Mouse (Mus musculus) MEL (cell line): Measurements from ENCODE around the gene Galnt18. TPM values are rescaled to one million over a fixed set of nuclear protein-coding genes. Genes with fewer than 3 reads are reported as not detected.

Experiments used
- DNase-seq: peaks from one replicate; pipeline ENCODE4 v3.0.0; 2011; ENCODE audit warnings: low read depth, low spot score
- H3K27ac ChIP-seq: 2 replicates; pipeline ENCODE4 v1.5.1; 2012; ENCODE audit warnings: low read depth, mild to moderate bottlenecking, control low read depth, low read length, moderate library complexity; ENCODE audit not compliant: control insufficient read depth
- H3K27me3 ChIP-seq, 2 experiments: fragments of 150-350 bp in 1 of 2; sonication (generic) in 1 of 2; 2 replicates each; pipeline ENCODE4 v1.6.1; 2012; ENCODE audit warnings: low read length in 2 of 2, mild to moderate bottlenecking in 2 of 2, improper control_type of control experiment in 1 of 2, moderate library complexity in 1 of 2; ENCODE audit not compliant: insufficient read depth in 2 of 2, control insufficient read depth in 1 of 2
- H3K36me3 ChIP-seq, 2 experiments: 2 replicates each; pipeline ENCODE4 v1.6.1; 2012 to 2014; ENCODE audit warnings: low read length in 2 of 2, improper control_type of control experiment in 1 of 2, inconsistent platforms in 1 of 2, mild to moderate bottlenecking in 1 of 2; ENCODE audit not compliant: insufficient read depth in 2 of 2, control insufficient read depth in 1 of 2
- H3K4me1 ChIP-seq, 2 experiments: fragments of 150-350 bp in 1 of 2; sonication (generic) in 1 of 2; 2 replicates each; pipeline ENCODE4 v1.6.1; 2012; ENCODE audit warnings: low read length in 2 of 2, improper control_type of control experiment in 1 of 2, mild to moderate bottlenecking in 1 of 2; ENCODE audit not compliant: insufficient read depth in 2 of 2, control insufficient read depth in 1 of 2
- H3K4me3 ChIP-seq, 2 experiments: fragments of 150-350 bp in 1 of 2; sonication (generic) in 1 of 2; 2 replicates each; pipeline ENCODE4 v1.5.1; 2012; ENCODE audit warnings: low read depth in 2 of 2, low read length in 2 of 2, mild to moderate bottlenecking in 2 of 2, moderate library complexity in 2 of 2, control low read depth in 1 of 2, improper control_type of control experiment in 1 of 2; ENCODE audit not compliant: control insufficient read depth in 1 of 2, insufficient read depth in 1 of 2
- H3K79me2 ChIP-seq: 2 replicates; pipeline ENCODE4 v1.6.1; 2012; ENCODE audit warnings: mild to moderate bottlenecking, low read length, moderate library complexity; ENCODE audit not compliant: control insufficient read depth, poor library complexity, insufficient read depth
- H3K9ac ChIP-seq: 2 replicates; pipeline ENCODE4 v1.6.1; 2012; ENCODE audit warnings: low read depth, mild to moderate bottlenecking, control low read depth, low read length, moderate library complexity; ENCODE audit not compliant: control insufficient read depth, poor library complexity, severe bottlenecking
- H3K9me3 ChIP-seq: fragments of 150-350 bp; sonication (generic); replicated peaks from 2 replicates; pipeline ENCODE4 v1.6.1; 2012; ENCODE audit warnings: mild to moderate bottlenecking, low read length, improper control_type of control experiment, moderate library complexity; ENCODE audit not compliant: insufficient read depth
- EP300 ChIP-seq, 2 experiments: IDR thresholded peaks; 2 replicates each; pipeline ENCODE4 v1.6.1; 2011; ENCODE audit warnings: improper control_type of control experiment in 2 of 2, low read length in 2 of 2, low read depth in 1 of 2, mild to moderate bottlenecking in 1 of 2
- GABPA ChIP-seq: IDR thresholded peaks from 2 replicates; pipeline ENCODE4 v1.6.1; 2012; ENCODE audit warnings: low read depth, mild to moderate bottlenecking, inconsistent platforms, low read length, improper control_type of control experiment, moderate library complexity
- GATA1 ChIP-seq: IDR thresholded peaks from 2 replicates; pipeline ENCODE4 v1.6.1; 2011; ENCODE audit warnings: low read depth, low read length, improper control_type of control experiment
- HCFC1 ChIP-seq: IDR thresholded peaks from 2 replicates; pipeline ENCODE4 v1.6.1; 2012; ENCODE audit warnings: low read depth, mild to moderate bottlenecking, inconsistent platforms, low read length, improper control_type of control experiment, moderate library complexity
- JUND ChIP-seq: IDR thresholded peaks from 2 replicates; pipeline ENCODE4 v1.6.1; 2011; ENCODE audit warnings: low read depth, mild to moderate bottlenecking, improper control_type of control experiment, low read length
- KAT2A ChIP-seq: conservative IDR thresholded peaks from 2 replicates; pipeline ENCODE4 v1.6.1; 2012; ENCODE audit warnings: low read depth, low read length, improper control_type of control experiment, inconsistent platforms
- MAZ ChIP-seq: IDR thresholded peaks from 2 replicates; pipeline ENCODE4 v1.6.1; 2012; ENCODE audit warnings: low read depth, mild to moderate bottlenecking, inconsistent platforms, low read length, improper control_type of control experiment
- MEF2A ChIP-seq: IDR thresholded peaks from 2 replicates; pipeline ENCODE4 v1.6.1; 2014; ENCODE audit warnings: low read depth, mild to moderate bottlenecking, inconsistent platforms, low read length, improper control_type of control experiment; ENCODE audit not compliant: poor library complexity, insufficient replicate concordance, severe bottlenecking; ENCODE audit errors: extremely low read depth
- MXI1 ChIP-seq: IDR thresholded peaks from 2 replicates; pipeline ENCODE4 v1.6.1; 2011; ENCODE audit warnings: mild to moderate bottlenecking, low read depth, low read length, improper control_type of control experiment
- MYC ChIP-seq: IDR thresholded peaks from 2 replicates; pipeline ENCODE4 v1.6.1; 2011; ENCODE audit warnings: low read depth, mild to moderate bottlenecking, low read length, improper control_type of control experiment, moderate library complexity
- NELFE ChIP-seq: IDR thresholded peaks from 2 replicates; pipeline ENCODE4 v1.6.1; 2011; ENCODE audit warnings: low read depth, low read length, improper control_type of control experiment
- POLR2A ChIP-seq, 2 experiments: IDR thresholded peaks; 2 replicates each; pipeline ENCODE4 v1.6.1; 2011 to 2012; ENCODE audit warnings: low read length in 2 of 2, mild to moderate bottlenecking in 2 of 2, control low read depth in 1 of 2, improper control_type of control experiment in 1 of 2, low read depth in 1 of 2, moderate library complexity in 1 of 2; ENCODE audit not compliant: control insufficient read depth in 1 of 2, insufficient read depth in 1 of 2, poor library complexity in 1 of 2
- POLR2AphosphoS2 ChIP-seq: IDR thresholded peaks from 2 replicates; pipeline ENCODE4 v1.6.1; 2011; ENCODE audit warnings: low read length, improper control_type of control experiment
- RAD21 ChIP-seq: IDR thresholded peaks from 2 replicates; pipeline ENCODE4 v1.6.1; 2011; ENCODE audit warnings: mild to moderate bottlenecking, low read depth, low read length, improper control_type of control experiment
- RCOR1 ChIP-seq: IDR thresholded peaks from 2 replicates; pipeline ENCODE4 v1.6.1; 2012; ENCODE audit warnings: low read depth, mild to moderate bottlenecking, inconsistent platforms, low read length, improper control_type of control experiment
- SMC3 ChIP-seq: IDR thresholded peaks from 2 replicates; pipeline ENCODE4 v1.6.1; 2011; ENCODE audit warnings: low read depth, low read length, improper control_type of control experiment
- TCF12 ChIP-seq: IDR thresholded peaks from 2 replicates; pipeline ENCODE4 v1.6.1; 2014; ENCODE audit warnings: low read depth, mild to moderate bottlenecking, inconsistent platforms, low read length, improper control_type of control experiment, moderate library complexity
- UBTF ChIP-seq: IDR thresholded peaks from 2 replicates; pipeline ENCODE4 v1.6.1; 2012; ENCODE audit warnings: low read depth, mild to moderate bottlenecking, inconsistent platforms, low read length, improper control_type of control experiment, moderate library complexity, borderline replicate concordance; ENCODE audit not compliant: insufficient read depth
- USF2 ChIP-seq, 2 experiments: IDR thresholded peaks; 2 replicates each; pipeline ENCODE4 v1.6.1; 2011 to 2012; ENCODE audit warnings: improper control_type of control experiment in 2 of 2, low read length in 2 of 2, borderline replicate concordance in 1 of 2, inconsistent platforms in 1 of 2, low read depth in 1 of 2, mild to moderate bottlenecking in 1 of 2; ENCODE audit not compliant: insufficient read depth in 1 of 2
- ZMIZ1 ChIP-seq: IDR thresholded peaks from 2 replicates; pipeline ENCODE4 v1.6.1; 2012; ENCODE audit warnings: low read depth, mild to moderate bottlenecking, inconsistent platforms, low read length, improper control_type of control experiment, moderate library complexity
- polyA plus RNA-seq, 2 experiments: library from polyadenylated mRNA; stranded (reverse) in 1 of 2; unstranded in 1 of 2; fragments of >175 nt in 1 of 2; fragments of >200 nt in 1 of 2; gene quantifications; 2 replicates each; pipeline versions ENCODE4 v1.2.1 to v1.2.4; 2012; ENCODE audit warnings: low replicate concordance in 2 of 2, low read depth in 1 of 2; ENCODE audit not compliant: insufficient read length in 2 of 2, insufficient read depth in 1 of 2, missing spikeins in 1 of 2
- total RNA-seq: library from RNA; depleted of rRNA; stranded (reverse); fragments of 300-350 nt; gene quantifications from 2 replicates; pipeline ENCODE4 v1.2.3, GENCODE M21; 2012

Gene Galnt18
- total and polyA plus RNA-seq, 3 experiments, result not detected

- TF ChIP-seq GABPA, result no peak
- TF ChIP-seq TCF12, result no peak
- TF ChIP-seq KAT2A, result no peak
- no peak for TF ChIP-seq JUND
- TF ChIP-seq MXI1, result no peak
- no peak for TF ChIP-seq EP300 (IDR thresholded peaks at IDR 0.05; ENCODE audit: low read depth in 1 of 2, low read length in 2 of 2)
- TF ChIP-seq ZMIZ1, result no peak
- no peak for TF ChIP-seq UBTF
- no peak for TF ChIP-seq SMC3
- no peak for TF ChIP-seq MAZ
- TF ChIP-seq GATA1, result no peak
- no peak for TF ChIP-seq MYC
- TF ChIP-seq POLR2AphosphoS2, result no peak
- no peak for TF ChIP-seq POLR2A (IDR thresholded peaks at IDR 0.05; ENCODE audit: control insufficient read depth in 1 of 2, insufficient read depth in 1 of 2, low read depth in 1 of 2, low read length in 2 of 2, poor library complexity in 1 of 2)
- TF ChIP-seq MEF2A, result no peak
- TF ChIP-seq RCOR1, result no peak
- TF ChIP-seq, all 39 proteins: peak for 0
Observed at GRCm38 (mm10) chr7:111452000-111452399, 327.8 kb downstream of the Galnt18 start.

GRCm38 (mm10) chr7:111450286-111451095 is 329.3 kb downstream of the Galnt18 start:
- no peak for DNase-seq
- no peak overlapping the region for H3K9ac ChIP-seq
- H3K27ac ChIP-seq, result no peak overlapping the region
- H3K4me1 ChIP-seq, result no peaks in the 10 kb centered on the region
- no peaks in the 10 kb centered on the region for H3K9me3 ChIP-seq
- H3K27me3 ChIP-seq, result no peaks in the 10 kb centered on the region
- H3K79me2 ChIP-seq, result no peaks in the 10 kb centered on the region
- no peaks in the 10 kb centered on the region for H3K36me3 ChIP-seq
- TF ChIP-seq HCFC1 (no peak), USF2 (IDR thresholded peaks at IDR 0.05; ENCODE audit: borderline replicate concordance in 1 of 2, insufficient read depth in 1 of 2, low read depth in 1 of 2, low read length in 2 of 2) (no peak), JUND (no peak), NELFE (no peak), RAD21 (no peak)
- H3K4me3 ChIP-seq, result no peak overlapping the region

More at GRCm38 (mm10) chr7:111452000-111452399, 327.8 kb downstream of the Galnt18 start:
- no peak overlapping the region for H3K9ac ChIP-seq
- no peaks in the 10 kb centered on the region for H3K36me3 ChIP-seq
- H3K27ac ChIP-seq, result no peak overlapping the region
- DNase-seq, result no peak
- no peaks in the 10 kb centered on the region for H3K4me1 ChIP-seq
- H3K79me2 ChIP-seq, result no peaks in the 10 kb centered on the region
- H3K27me3 ChIP-seq, result no peaks in the 10 kb centered on the region
- no peak overlapping the region for H3K4me3 ChIP-seq
- H3K9me3 ChIP-seq, result no peaks in the 10 kb centered on the region
